Mouse (Mus musculus): ENCODE results near the gene R3hdm1. TPM values are rescaled to one million over a fixed set of nuclear protein-coding genes. Genes with fewer than 3 reads are reported as not detected.

Gene R3hdm1
- polyA plus RNA-seq, 1 experiment from 2014 or later: 49.7 TPM

DNA sequence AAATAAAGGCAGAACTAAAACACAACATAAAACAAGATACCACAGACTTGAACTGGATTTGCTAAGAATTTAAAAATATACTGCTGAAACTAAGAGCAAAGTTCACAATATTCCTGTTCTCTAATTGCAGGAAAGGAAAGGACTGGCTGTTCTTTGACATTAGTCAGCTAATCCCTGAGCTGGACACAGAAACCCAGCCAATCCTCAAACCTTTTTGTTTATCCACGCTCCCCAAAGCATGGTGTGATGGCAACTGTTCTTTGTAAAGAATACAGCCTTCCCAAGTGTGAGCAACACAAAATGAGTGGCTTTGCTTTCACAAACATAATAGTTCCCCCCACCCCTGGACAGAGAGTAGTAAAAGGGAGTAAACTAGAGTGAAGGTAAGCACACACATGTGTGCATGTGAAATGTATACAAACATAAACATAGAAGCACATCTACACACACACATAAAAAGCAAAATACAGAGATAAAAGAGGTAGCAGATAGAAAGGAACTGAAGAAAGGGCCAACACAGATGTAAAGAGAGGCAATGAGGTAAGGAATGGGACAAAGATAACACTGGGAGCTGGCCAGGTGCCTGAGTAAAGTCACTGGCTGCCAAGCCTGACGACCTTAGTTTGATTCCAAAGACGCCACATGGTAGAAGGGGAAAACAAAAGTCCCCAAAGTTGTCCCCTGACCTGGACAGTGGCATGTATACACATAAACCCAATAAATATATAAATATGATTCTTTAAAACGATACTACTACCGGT is 22.0 kb upstream of the R3hdm1 start:
- ATAC-seq (replicated peaks; ENCODE audit: low FRiP score, low read depth) (no peak), DNase-seq (ENCODE audit: low spot score) (no peak)
- Histone ChIP-seq H3K4me1 (replicated peaks; ENCODE audit: insufficient read depth, low read length) (no peaks in the 10 kb centered on the region), H3K4me2 (ENCODE audit: low read length) (no peak overlapping the region), H3K9ac (ENCODE audit: low read depth, low read length) (no peak overlapping the region), H3K27me3 (ENCODE audit: insufficient read depth, low read length) (no peaks in the 10 kb centered on the region), H3K4me3 (replicated peaks; ENCODE audit: low read depth, low read length) (no peak overlapping the region), H3K36me3 (ENCODE audit: insufficient read depth, low read length) (no peaks in the 10 kb centered on the region), H3K27ac (no peak overlapping the region), H3K9me3 (replicated peaks; ENCODE audit: low read length) (no peaks in the 10 kb centered on the region)
- WGBS: 75% methylated on average over 5 of the region's 5 CpGs
- no peak for TF ChIP-seq CTCF (IDR thresholded peaks at IDR 0.05; ENCODE audit: low read depth)

DNA sequence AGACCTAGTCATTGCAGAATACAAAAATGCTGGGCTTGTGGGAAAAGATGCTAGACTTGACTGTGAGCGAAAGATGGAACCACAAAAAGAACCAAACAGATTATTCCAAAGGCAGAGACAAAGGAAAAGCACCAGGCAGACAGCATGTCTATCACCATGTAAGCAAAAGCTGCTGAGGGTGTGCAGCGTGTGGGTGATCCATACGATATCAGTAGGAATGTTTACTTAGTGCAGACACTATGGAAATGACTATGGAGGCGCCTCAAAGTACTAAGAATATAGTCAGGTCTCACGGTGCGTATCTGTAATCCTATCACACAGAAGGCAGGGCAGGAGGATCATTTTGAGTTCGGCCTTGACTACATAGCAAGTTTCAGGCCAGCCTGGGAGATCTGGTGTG is 21.2 kb upstream of the R3hdm1 start:
- no peak overlapping the region for H3K27ac ChIP-seq
- H3K9ac ChIP-seq (ENCODE audit: low read depth, low read length): no peak overlapping the region
- H3K4me1 ChIP-seq (replicated peaks; ENCODE audit: insufficient read depth, low read length): no peaks in the 10 kb centered on the region
- H3K36me3 ChIP-seq (ENCODE audit: insufficient read depth, low read length): no peaks in the 10 kb centered on the region
- no peaks in the 10 kb centered on the region for H3K27me3 ChIP-seq (ENCODE audit: insufficient read depth, low read length)
- no peak overlapping the region for H3K4me2 ChIP-seq (ENCODE audit: low read length)
- no peak for DNase-seq (ENCODE audit: low spot score)
- no peak overlapping the region for H3K4me3 ChIP-seq (replicated peaks; ENCODE audit: low read depth, low read length)
- H3K9me3 ChIP-seq (replicated peaks; ENCODE audit: low read length): no peaks in the 10 kb centered on the region
- WGBS: 81% methylated on average over 7 of the region's 7 CpGs
- ATAC-seq (replicated peaks; ENCODE audit: low FRiP score, low read depth): no peak
- TF ChIP-seq CTCF (IDR thresholded peaks at IDR 0.05; ENCODE audit: low read depth): no peak

DNA sequence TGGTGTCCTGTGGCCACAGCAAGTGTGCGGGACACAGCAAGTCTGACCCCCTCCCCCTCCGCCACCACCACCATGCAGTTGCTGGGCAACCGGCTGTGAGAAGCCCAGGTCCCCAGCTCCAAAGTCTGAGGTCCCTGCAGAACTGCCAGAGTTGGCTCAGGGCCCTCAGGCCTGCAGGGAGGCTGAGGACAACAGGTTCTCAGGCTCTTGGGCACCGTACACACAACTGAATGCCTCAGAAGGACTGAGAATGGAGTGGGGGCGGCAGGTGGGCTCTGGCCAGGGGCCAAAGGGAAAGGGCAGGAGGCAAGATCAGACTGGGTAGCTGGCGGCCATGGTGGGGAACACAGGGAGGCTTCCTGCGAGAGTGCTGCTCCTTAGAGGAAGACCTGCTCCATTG is 20.3 kb upstream of the R3hdm1 start:
- DNase-seq (ENCODE audit: low spot score) (no peak), ATAC-seq (replicated peaks; ENCODE audit: low FRiP score, low read depth) (no peak)
- H3K4me1 ChIP-seq (replicated peaks; ENCODE audit: insufficient read depth, low read length): no peaks in the 10 kb centered on the region
- no peaks in the 10 kb centered on the region for H3K9me3 ChIP-seq (replicated peaks; ENCODE audit: low read length)
- no peak overlapping the region for H3K9ac ChIP-seq (ENCODE audit: low read depth, low read length)
- TF ChIP-seq CTCF (IDR thresholded peaks at IDR 0.05; ENCODE audit: low read depth): no peak
- H3K36me3 ChIP-seq (ENCODE audit: insufficient read depth, low read length): no peaks in the 10 kb centered on the region
- 85% methylated on average over 7 of the region's 7 CpGs for WGBS
- H3K27ac ChIP-seq: no peak overlapping the region
- H3K4me2 ChIP-seq (ENCODE audit: low read length): no peak overlapping the region
- no peaks in the 10 kb centered on the region for H3K27me3 ChIP-seq (ENCODE audit: insufficient read depth, low read length)
- H3K4me3 ChIP-seq (replicated peaks; ENCODE audit: low read depth, low read length): no peak overlapping the region

DNA sequence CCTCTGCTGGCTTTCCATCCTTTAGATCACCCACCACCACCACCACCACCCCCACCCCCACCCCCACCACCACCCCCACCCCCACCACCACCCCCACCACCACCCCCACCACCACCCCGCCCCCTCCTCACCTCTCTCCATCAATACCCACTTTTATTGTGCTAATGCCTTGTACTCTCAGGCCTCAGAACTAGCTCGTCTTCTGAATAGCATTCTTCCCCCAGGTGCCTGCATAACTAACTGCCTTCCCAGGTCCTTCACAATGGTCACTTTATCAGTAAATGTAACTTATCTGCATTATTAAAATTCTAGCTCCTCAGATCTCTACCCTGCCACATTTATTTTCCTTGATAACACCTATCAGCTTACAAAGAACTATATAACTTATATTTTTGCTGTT is 8.4 kb upstream of the R3hdm1 start:
- no peak overlapping the region for H3K9ac ChIP-seq (ENCODE audit: low read depth, low read length)
- H3K9me3 ChIP-seq (replicated peaks; ENCODE audit: low read length): no peaks in the 10 kb centered on the region
- ATAC-seq (replicated peaks; ENCODE audit: low FRiP score, low read depth): no peak
- H3K36me3 ChIP-seq (ENCODE audit: insufficient read depth, low read length): peaks cover 5% of the 10 kb centered on the region; the same call in 1 of the 2 replicates
- TF ChIP-seq CTCF (IDR thresholded peaks at IDR 0.05; ENCODE audit: low read depth): no peak
- DNase-seq (ENCODE audit: low spot score): no peak
- no peak overlapping the region for H3K27ac ChIP-seq
- no peaks in the 10 kb centered on the region for H3K27me3 ChIP-seq (ENCODE audit: insufficient read depth, low read length)
- 94% methylated on average over 2 of the region's 2 CpGs for WGBS
- no peak overlapping the region for H3K4me2 ChIP-seq (ENCODE audit: low read length)
- no peaks in the 10 kb centered on the region for H3K4me1 ChIP-seq (replicated peaks; ENCODE audit: insufficient read depth, low read length)
- H3K4me3 ChIP-seq (replicated peaks; ENCODE audit: low read depth, low read length): no peak overlapping the region

DNA sequence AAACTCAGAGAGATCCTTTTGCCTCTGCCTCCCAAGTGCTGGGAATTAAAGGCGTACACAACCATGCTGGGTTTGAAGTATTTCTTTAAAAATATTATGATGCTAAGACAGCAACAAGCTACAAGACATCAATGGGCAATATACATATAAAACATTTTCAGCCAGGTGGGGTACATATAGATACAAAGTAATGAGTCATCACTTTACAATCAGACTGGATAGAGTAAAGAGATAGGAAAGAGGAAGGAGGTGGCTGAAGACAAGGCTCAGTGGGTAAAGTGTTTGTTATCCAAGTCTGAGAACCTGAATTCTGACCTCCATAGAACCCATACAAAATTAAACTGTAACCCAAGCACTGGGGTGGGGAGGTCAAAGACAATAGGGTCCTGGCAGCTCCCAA is 4.8 kb upstream of the R3hdm1 start:
- H3K9me3 ChIP-seq (replicated peaks; ENCODE audit: low read length): no peaks in the 10 kb centered on the region
- H3K27ac ChIP-seq: no peak overlapping the region
- no peak for TF ChIP-seq CTCF (IDR thresholded peaks at IDR 0.05; ENCODE audit: low read depth)
- no peak overlapping the region for H3K4me3 ChIP-seq (replicated peaks; ENCODE audit: low read depth, low read length)
- H3K27me3 ChIP-seq (ENCODE audit: insufficient read depth, low read length): no peaks in the 10 kb centered on the region
- no peaks in the 10 kb centered on the region for H3K36me3 ChIP-seq (ENCODE audit: insufficient read depth, low read length)
- DNase-seq (ENCODE audit: low spot score): no peak
- no peak for ATAC-seq (replicated peaks; ENCODE audit: low FRiP score, low read depth)
- 92% methylated on average over 1 of the region's 1 CpGs for WGBS
- H3K4me2 ChIP-seq (ENCODE audit: low read length): no peak overlapping the region
- no peak overlapping the region for H3K9ac ChIP-seq (ENCODE audit: low read depth, low read length)
- H3K4me1 ChIP-seq (replicated peaks; ENCODE audit: insufficient read depth, low read length): no peaks in the 10 kb centered on the region

DNA sequence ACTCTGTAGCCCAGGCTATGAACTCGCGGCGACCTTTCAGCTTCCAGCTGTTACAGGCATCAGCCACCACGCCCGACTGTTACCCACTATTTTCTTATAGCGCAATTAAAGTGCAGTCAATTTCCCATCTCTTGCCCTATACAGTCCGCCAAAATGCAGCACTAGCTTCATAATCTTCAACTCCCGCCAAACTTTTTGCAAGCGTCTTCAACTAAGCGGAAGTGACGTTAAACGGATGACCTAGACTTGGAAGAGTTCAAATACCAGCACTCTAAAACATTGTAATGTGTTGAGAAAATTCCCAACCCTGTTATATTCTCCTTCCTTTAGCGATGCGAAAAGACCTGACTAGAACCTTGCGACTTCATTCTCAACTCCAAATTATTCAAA is 855 bp upstream of the R3hdm1 start:
- H3K36me3 ChIP-seq (ENCODE audit: insufficient read depth, low read length): no peaks in the 10 kb centered on the region
- peak overlapping the region; percentile 42; the same call in 1 of the 2 replicates for H3K9ac ChIP-seq (ENCODE audit: low read depth, low read length)
- H3K4me1 ChIP-seq (replicated peaks; ENCODE audit: insufficient read depth, low read length): 0 out of 2 replicates have a peak, but pooled peaks cover 7% of the 10 kb centered on the region
- DNase-seq (ENCODE audit: low spot score) (peak; percentile 95), ATAC-seq (replicated peaks; ENCODE audit: low FRiP score, low read depth) (peak; percentile 22)
- WGBS: under 1% methylated on average over 15 of the region's 15 CpGs
- H3K4me2 ChIP-seq (ENCODE audit: low read length): peak overlapping the region; percentile 67
- peak overlapping the region; percentile 95 for H3K4me3 ChIP-seq (replicated peaks; ENCODE audit: low read depth, low read length)
- no peaks in the 10 kb centered on the region for H3K9me3 ChIP-seq (replicated peaks; ENCODE audit: low read length)
- no peak for TF ChIP-seq CTCF (IDR thresholded peaks at IDR 0.05; ENCODE audit: low read depth)
- peak overlapping the region; percentile 89 for H3K27ac ChIP-seq
- H3K27me3 ChIP-seq (ENCODE audit: insufficient read depth, low read length): no peaks in the 10 kb centered on the region
